Mouse (Mus musculus) cortical plate, adult 2 months (tissue): ENCODE data around the gene Kif21a.

Source experiments
- CTCF ChIP-seq: fragments of 200-500 bp; IDR thresholded peaks from 2 replicates; pipeline ENCODE4 v1.5.1; 2011; ENCODE audit warnings: mild to moderate bottlenecking, control low read depth, low read length; ENCODE audit not compliant: insufficient read depth; ENCODE audit errors: extremely low read depth
- POLR2A ChIP-seq: fragments of 200-500 bp; IDR thresholded peaks from 2 replicates; pipeline ENCODE4 v1.6.1; 2011; ENCODE audit warnings: mild to moderate bottlenecking, low read length, control low read depth; ENCODE audit not compliant: insufficient read depth; ENCODE audit errors: extremely low read depth

- TF ChIP-seq POLR2A = no peak
- no peak for TF ChIP-seq CTCF
Measured at GRCm38 (mm10) chr15:91028962-91029361, 20.8 kb downstream of the Kif21a start.
